In the genomic region with DNA sequence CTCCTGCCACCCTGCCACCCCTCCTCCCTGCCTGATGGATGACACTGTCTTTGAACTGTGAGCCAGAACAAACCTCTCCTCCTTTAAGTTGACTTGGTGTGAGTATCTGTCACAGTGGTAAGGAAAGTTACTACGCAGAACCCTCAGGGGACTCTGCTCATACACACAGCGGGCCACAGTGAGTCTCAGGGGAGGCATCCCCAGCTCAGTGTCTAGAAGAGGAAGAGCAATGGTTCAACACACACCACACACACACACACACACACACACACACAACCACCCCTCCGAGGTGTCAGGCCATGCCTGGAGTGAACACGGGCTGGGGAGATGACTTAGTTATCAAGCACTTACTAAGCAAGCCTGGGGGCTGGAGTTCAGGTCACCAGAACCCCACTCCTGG, we compare ENCODE assay signal across 16 mouse cellular contexts. TPM values are rescaled to one million over a fixed set of nuclear protein-coding genes. Genes with fewer than 3 reads are reported as not detected.
"Had no signal": no experiment of that assay in that cellular context is flagged by ENCODE, and none has a peak within 500 bp of the region (broad histone marks: within the 10 kb centered on the region; RNA-seq: fewer than 3 reads in every experiment).

No protein-coding gene starts in this region.

- H3K4me3 ChIP-seq: liver, embryonic 12.5 days; megakaryocyte, embryonic 14.5 days; midbrain, embryonic 12.5 days; midbrain, embryonic 15.5 days; neural tube, embryonic 12.5 days had no signal

- DNase-seq: lung, adult 18-20 months; lung, embryonic 14.5 days; lung, postnatal 10 days; right cerebral cortex, postnatal 14 days; thymus, adult 18-20 months; thymus, postnatal 14 days; thymus, postnatal 36 days had no signal

- H3K36me3 ChIP-seq: liver, embryonic 12.5 days; midbrain, embryonic 12.5 days; midbrain, embryonic 15.5 days; neural tube, embryonic 12.5 days had no signal

- H3K9ac ChIP-seq: liver, embryonic 12.5 days; liver, embryonic 14.5 days; lung, embryonic 14.5 days; midbrain, embryonic 12.5 days; midbrain, embryonic 15.5 days; neural tube, embryonic 12.5 days had no signal

- H3K9me3 ChIP-seq: liver, embryonic 12.5 days; megakaryocyte, embryonic 14.5 days; midbrain, embryonic 12.5 days; midbrain, embryonic 15.5 days; neural tube, embryonic 12.5 days had no signal

- H3K27ac ChIP-seq: liver, embryonic 12.5 days; liver, embryonic 14.5 days; macrophage; midbrain, embryonic 12.5 days; midbrain, embryonic 15.5 days; neural tube, embryonic 12.5 days had no signal

- H3K4me2 ChIP-seq: liver, embryonic 12.5 days; lung, embryonic 14.5 days; midbrain, embryonic 12.5 days; midbrain, embryonic 15.5 days; neural tube, embryonic 12.5 days had no signal

- ATAC-seq: liver, embryonic 12.5 days; midbrain, embryonic 15.5 days had no signal

- H3K4me1 ChIP-seq: liver, embryonic 12.5 days; neural tube, embryonic 12.5 days had no signal

RNA-seq across cellular contexts. Expression of a gene that starts 33.5 kb away (rescaled TPM):
- polyA plus RNA-seq: liver, adult 2 months; liver, embryonic 12.5 days; liver, embryonic 14.5 days; liver, embryonic 16.5 days had no signal
